Mouse (Mus musculus) cerebral cortex, adult 2 months (tissue): ENCODE data around the gene F2rl3.

Experiments used
- WGBS: fragments of 180-500 bp; shearing (Covaris S2); methylation state at CpG from one replicate; pipeline ENCODE4 v1.1.7; 2018; 5-methylcytosine and 5-hydroxymethylcytosine counted together

The F2rl3 gene

GRCm38 (mm10) chr8:72761322-72762051 is at the start of gene F2rl3:
Gene F2rl3, plus strand, starts transcription at chr8:72761880.
- WGBS: 70% methylated on average over 7 of the region's 7 CpGs

GRCm38 (mm10) chr8:72712569-72712968 is 49.1 kb upstream of the F2rl3 start:
- 66% methylated on average over 6 of the region's 6 CpGs for WGBS

- 80% methylated on average over 5 of the region's 5 CpGs for WGBS
Measured at GRCm38 (mm10) chr8:72716594-72716993, 45.1 kb upstream of the F2rl3 start.

- WGBS: 28% methylated on average over 1 of the region's 1 CpGs
Measured at GRCm38 (mm10) chr8:72720541-72720940, 41.1 kb upstream of the F2rl3 start.

GRCm38 (mm10) chr8:72722769-72723650 is 38.7 kb upstream of the F2rl3 start, which contains the start of gene Sin3b:
Gene Sin3b, plus strand, starts transcription at chr8:72723285.
- 15% methylated on average over 55 of the region's 56 CpGs for WGBS

GRCm38 (mm10) chr8:72723651-72724001 is 38.1 kb upstream of the F2rl3 start:
- WGBS: under 1% methylated on average over 30 of the region's 30 CpGs

GRCm38 (mm10) chr8:72728636-72729035 is 33.0 kb upstream of the F2rl3 start:
- 77% methylated on average over 1 of the region's 1 CpGs for WGBS

GRCm38 (mm10) chr8:72735001-72735400 is 26.7 kb upstream of the F2rl3 start:
- 66% methylated on average over 5 of the region's 5 CpGs for WGBS

GRCm38 (mm10) chr8:72746061-72746460 is 15.6 kb upstream of the F2rl3 start:
- WGBS: 35% methylated on average over 5 of the region's 5 CpGs

- WGBS: 88% methylated on average over 26 of the region's 26 CpGs
Measured at GRCm38 (mm10) chr8:72749846-72750245, 11.8 kb upstream of the F2rl3 start.

- WGBS: 95% methylated on average over 6 of the region's 6 CpGs
Measured at GRCm38 (mm10) chr8:72750266-72750665, 11.4 kb upstream of the F2rl3 start.

GRCm38 (mm10) chr8:72751126-72751525 is 10.6 kb upstream of the F2rl3 start:
- WGBS: 87% methylated on average over 3 of the region's 3 CpGs

- WGBS: 80% methylated on average over 3 of the region's 3 CpGs
Measured at GRCm38 (mm10) chr8:72752289-72752688, 9.4 kb upstream of the F2rl3 start.

GRCm38 (mm10) chr8:72753165-72753564 is 8.5 kb upstream of the F2rl3 start:
- 80% methylated on average over 9 of the region's 9 CpGs for WGBS

- WGBS: 95% methylated on average over 2 of the region's 2 CpGs
Measured at GRCm38 (mm10) chr8:72753781-72754180, 7.9 kb upstream of the F2rl3 start.

GRCm38 (mm10) chr8:72756031-72756430 is 5.6 kb upstream of the F2rl3 start:
- 94% methylated on average over 2 of the region's 2 CpGs for WGBS

- 97% methylated on average over 35 of the region's 35 CpGs for WGBS
Measured at GRCm38 (mm10) chr8:72756771-72757390, 4.8 kb upstream of the F2rl3 start.

GRCm38 (mm10) chr8:72757426-72758195 is 4.1 kb upstream of the F2rl3 start:
- WGBS: 89% methylated on average over 15 of the region's 15 CpGs

GRCm38 (mm10) chr8:72760216-72760615 is 1.5 kb upstream of the F2rl3 start:
- WGBS: 95% methylated on average over 3 of the region's 3 CpGs

GRCm38 (mm10) chr8:72762306-72762705 is 626 bp downstream of the F2rl3 start:
- WGBS: 90% methylated on average over 12 of the region's 12 CpGs

- WGBS: 84% methylated on average over 4 of the region's 4 CpGs
Measured at GRCm38 (mm10) chr8:72765696-72766095, 4.0 kb downstream of the F2rl3 start.

GRCm38 (mm10) chr8:72766777-72767176 is 5.1 kb downstream of the F2rl3 start:
- WGBS: 51% methylated on average over 7 of the region's 7 CpGs
